Mouse (Mus musculus) CH12.LX (cell line): ENCODE measurements around the gene Ephb3. TPM values are rescaled to one million over a fixed set of nuclear protein-coding genes. Genes with fewer than 3 reads are reported as not detected.

ENCODE experiments used
- DNase-seq: peaks from one replicate; pipeline ENCODE4 v3.0.0-alpha.2; 2013; ENCODE audit errors: extremely low read depth
- H3K27ac ChIP-seq: 2 replicates; pipeline ENCODE4 v1.5.1; 2012; ENCODE audit warnings: low read depth, mild to moderate bottlenecking, control low read depth, moderate library complexity; ENCODE audit not compliant: insufficient read depth
- H3K27me3 ChIP-seq: replicated peaks from 2 replicates; pipeline ENCODE3; 2012; ENCODE audit warnings: inconsistent platforms
- H3K36me3 ChIP-seq, 2 experiments: replicated peaks in 1 of 2; 2 replicates each; pipeline versions ENCODE3 to v1.6.1; 2012; ENCODE audit warnings: inconsistent platforms in 1 of 2, low read length in 1 of 2, mild to moderate bottlenecking in 1 of 2, mixed read lengths in 1 of 2, moderate library complexity in 1 of 2; ENCODE audit not compliant: control insufficient read depth in 1 of 2, insufficient read depth in 1 of 2
- H3K4me1 ChIP-seq, 2 experiments: 2 replicates each; pipeline ENCODE4 v1.6.1; 2012; ENCODE audit warnings: inconsistent platforms in 1 of 2, moderate library complexity in 1 of 2; ENCODE audit not compliant: insufficient read depth in 2 of 2, control insufficient read depth in 1 of 2
- H3K4me2 ChIP-seq: 2 replicates; pipeline ENCODE4 v1.6.1; 2012; ENCODE audit warnings: low read depth, mild to moderate bottlenecking, control low read depth; ENCODE audit not compliant: poor library complexity, insufficient read depth, severe bottlenecking
- H3K4me3 ChIP-seq, 3 experiments: fragments of 150-350 bp in 1 of 3; sonication (generic) in 1 of 3; replicated peaks in 1 of 3; 2 replicates each; pipeline versions ENCODE3 to v1.5.1; 2011 to 2012; ENCODE audit warnings: low read depth in 2 of 3, low read length in 2 of 3, mild to moderate bottlenecking in 2 of 3, moderate library complexity in 2 of 3, control low read depth in 1 of 3, improper control_type of control experiment in 1 of 3, inconsistent platforms in 1 of 3, mixed read lengths in 1 of 3; ENCODE audit not compliant: poor library complexity in 1 of 3
- H3K79me2 ChIP-seq: replicated peaks from 2 replicates; pipeline ENCODE4 v1.6.1; 2012; ENCODE audit warnings: mild to moderate bottlenecking, moderate library complexity; ENCODE audit not compliant: control insufficient read depth, poor library complexity, insufficient read depth, severe bottlenecking; ENCODE audit errors: extremely low read depth
- H3K9ac ChIP-seq: 2 replicates; pipeline ENCODE4 v1.6.1; 2012; ENCODE audit warnings: low read depth, mild to moderate bottlenecking, control low read depth, moderate library complexity; ENCODE audit not compliant: insufficient read depth
- H3K9me3 ChIP-seq: replicated peaks from 2 replicates; pipeline ENCODE3; 2012; ENCODE audit warnings: low read length, inconsistent platforms, mixed read lengths
- BHLHE40 ChIP-seq: IDR thresholded peaks from 2 replicates; pipeline ENCODE4 v1.6.1; 2011; ENCODE audit warnings: mild to moderate bottlenecking, low read depth, low read length, improper control_type of control experiment
- CHD1 ChIP-seq: IDR thresholded peaks from 2 replicates; pipeline ENCODE4 v1.6.1; 2012; ENCODE audit warnings: low read depth, low read length, improper control_type of control experiment, inconsistent platforms
- CTCF ChIP-seq, 2 experiments: IDR thresholded peaks in 1 of 2; conservative IDR thresholded peaks in 1 of 2; 2 replicates each; pipeline ENCODE4 v1.5.1; 2011 to 2012; ENCODE audit warnings: low read depth in 2 of 2, low read length in 2 of 2, improper control_type of control experiment in 1 of 2, inconsistent platforms in 1 of 2, mild to moderate bottlenecking in 1 of 2, moderate library complexity in 1 of 2
- ELF1 ChIP-seq: IDR thresholded peaks from 2 replicates; pipeline ENCODE4 v1.6.1; 2014; ENCODE audit warnings: low read depth, mild to moderate bottlenecking, inconsistent platforms, low read length, improper control_type of control experiment
- EP300 ChIP-seq: IDR thresholded peaks from 2 replicates; pipeline ENCODE4 v1.6.1; 2011; ENCODE audit warnings: low read length, improper control_type of control experiment
- ETS1 ChIP-seq: conservative IDR thresholded peaks from 2 replicates; pipeline ENCODE4 v1.6.1; 2012; ENCODE audit warnings: low read depth, mild to moderate bottlenecking, inconsistent platforms, low read length, improper control_type of control experiment, moderate library complexity
- HCFC1 ChIP-seq: IDR thresholded peaks from 2 replicates; pipeline ENCODE4 v1.6.1; 2012; ENCODE audit warnings: low read depth, mild to moderate bottlenecking, inconsistent platforms, low read length, improper control_type of control experiment
- JUND ChIP-seq: conservative IDR thresholded peaks from 2 replicates; pipeline ENCODE4 v1.6.1; 2011; ENCODE audit warnings: low read depth, low read length, improper control_type of control experiment
- MAX ChIP-seq: IDR thresholded peaks from 2 replicates; pipeline ENCODE4 v1.6.1; 2011; ENCODE audit warnings: low read length, improper control_type of control experiment
- MAZ ChIP-seq: IDR thresholded peaks from 2 replicates; pipeline ENCODE4 v1.6.1; 2012; ENCODE audit warnings: low read depth, mild to moderate bottlenecking, inconsistent platforms, low read length, improper control_type of control experiment, moderate library complexity
- MEF2A ChIP-seq: IDR thresholded peaks from 2 replicates; pipeline ENCODE4 v1.6.1; 2014; ENCODE audit warnings: low read depth, mild to moderate bottlenecking, inconsistent platforms, low read length, improper control_type of control experiment, borderline replicate concordance
- MYC ChIP-seq: IDR thresholded peaks from 2 replicates; pipeline ENCODE4 v1.6.1; 2011; ENCODE audit warnings: low read depth, mild to moderate bottlenecking, improper control_type of control experiment, low read length
- NELFE ChIP-seq: IDR thresholded peaks from 2 replicates; pipeline ENCODE4 v1.6.1; 2011; ENCODE audit warnings: low read depth, low read length, improper control_type of control experiment
- NRF1 ChIP-seq: IDR thresholded peaks from 2 replicates; pipeline ENCODE4 v1.6.1; 2014; ENCODE audit warnings: low read depth, mild to moderate bottlenecking, inconsistent platforms, low read length, improper control_type of control experiment, moderate library complexity
- PAX5 ChIP-seq: IDR thresholded peaks from 2 replicates; pipeline ENCODE4 v1.6.1; 2012; ENCODE audit warnings: low read length, inconsistent platforms, mixed read lengths
- POLR2A ChIP-seq: IDR thresholded peaks from 2 replicates; pipeline ENCODE4 v1.6.1; 2011; ENCODE audit warnings: low read depth, mild to moderate bottlenecking, improper control_type of control experiment, low read length
- POLR2AphosphoS2 ChIP-seq: IDR thresholded peaks from 2 replicates; pipeline ENCODE4 v1.6.1; 2011; ENCODE audit warnings: low read depth, low read length, improper control_type of control experiment
- RAD21 ChIP-seq: IDR thresholded peaks from 2 replicates; pipeline ENCODE4 v1.6.1; 2011; ENCODE audit warnings: low read depth, mild to moderate bottlenecking, low read length, improper control_type of control experiment, moderate library complexity
- SIN3A ChIP-seq: IDR thresholded peaks from 2 replicates; pipeline ENCODE4 v1.6.1; 2012; ENCODE audit warnings: low read length, improper control_type of control experiment, inconsistent platforms
- SMC3 ChIP-seq: IDR thresholded peaks from 2 replicates; pipeline ENCODE4 v1.6.1; 2011; ENCODE audit warnings: low read depth, low read length, improper control_type of control experiment
- TBP ChIP-seq: conservative IDR thresholded peaks from 2 replicates; pipeline ENCODE4 v1.6.1; 2011; ENCODE audit warnings: low read depth, low read length, improper control_type of control experiment
- TCF12 ChIP-seq: IDR thresholded peaks from 2 replicates; pipeline ENCODE4 v1.6.1; 2014; ENCODE audit warnings: low read depth, mild to moderate bottlenecking, inconsistent platforms, low read length, improper control_type of control experiment
- USF1 ChIP-seq: IDR thresholded peaks from 2 replicates; pipeline ENCODE4 v1.6.1; 2014; ENCODE audit warnings: low read depth, mild to moderate bottlenecking, inconsistent platforms, low read length, improper control_type of control experiment
- ZC3H11A ChIP-seq: IDR thresholded peaks from 2 replicates; pipeline ENCODE4 v1.6.1; 2012; ENCODE audit warnings: low read depth, mild to moderate bottlenecking, inconsistent platforms, low read length, improper control_type of control experiment
- ZNF384 ChIP-seq: IDR thresholded peaks from 2 replicates; pipeline ENCODE4 v1.6.1; 2012; ENCODE audit warnings: low read depth, low read length, improper control_type of control experiment, inconsistent platforms
- dilution Hi-C: fragments of 300-500 bp; cut with MboI; formaldehyde crosslinking; loops from 2 replicates; pipeline ENCODE4 v1.14.3; 2020; ENCODE audit warnings: low sequenced_read_pairs; ENCODE audit not compliant: extremely low pct_unique_long_range_greater_than_20kb, extremely low pct_ligation_motif_present
- in situ Hi-C: fragments of 300-500 bp; cut with MboI; formaldehyde crosslinking; loops from 3 replicates; pipeline ENCODE4 v1.14.3; 2019; ENCODE audit warnings: low sequenced_read_pairs, low pct_ligation_motif_present, low pct_unique_long_range_greater_than_20kb, mixed read lengths
- polyA plus RNA-seq: library from polyadenylated mRNA; unstranded; fragments of >175 nt; gene quantifications from 2 replicates; pipeline ENCODE4 v1.2.1, GENCODE M21; 2012; ENCODE audit warnings: low read depth; ENCODE audit not compliant: insufficient read length
- total RNA-seq, 2 experiments: library from RNA; depleted of rRNA; stranded (reverse); fragments of 300-350 nt in 1 of 2; fragments of >200 nt in 1 of 2; gene quantifications; 2 replicates each; pipeline ENCODE4 v1.2.3; 2012 to 2014

The Ephb3 gene
- total and polyA plus RNA-seq, 3 experiments: not detected

DNA sequence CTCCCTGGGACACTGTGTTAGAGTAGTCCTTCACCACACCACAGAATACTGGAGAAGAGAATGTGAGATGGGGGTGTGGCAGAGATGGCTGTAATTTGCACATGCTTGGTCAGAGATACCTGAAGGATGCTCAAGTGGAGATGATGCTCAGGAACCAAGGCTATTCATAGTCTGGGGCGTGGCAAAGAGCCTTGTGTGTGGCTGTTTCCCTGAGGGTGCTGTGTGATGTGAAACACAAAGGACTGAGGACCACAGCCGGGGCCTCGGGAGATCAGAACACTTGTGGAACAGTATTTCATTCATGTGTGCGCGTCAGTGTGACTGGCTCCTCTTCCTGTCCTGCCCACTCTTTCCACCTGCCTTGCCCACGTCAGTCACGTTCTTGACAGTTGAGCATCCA, 6.5 kb upstream of the Ephb3 start:
- H3K4me1 ChIP-seq: peaks cover 0 to 26% of the 10 kb centered on the region in 2 experiments; a peak in 2 of 4 replicates
- no peak overlapping the region for H3K4me3 ChIP-seq
- no peak overlapping the region for H3K27ac ChIP-seq
- no peaks in the 10 kb centered on the region for H3K9me3 ChIP-seq
- no peaks in the 10 kb centered on the region for H3K36me3 ChIP-seq
- dilution Hi-C loops: no loop called here
- no peak overlapping the region for H3K9ac ChIP-seq
- no peak for DNase-seq
- H3K27me3 ChIP-seq: peaks cover 8% of the 10 kb centered on the region
- in situ Hi-C loops: loop anchor here (5.0 to 10.0 kb wide), 2 partner anchors 194 to 283 kb away; no protein-coding TSS in a partner anchor
- H3K4me2 ChIP-seq: no peak overlapping the region
- TF ChIP-seq MEF2A (no peak), TBP (no peak), HCFC1 (no peak), POLR2AphosphoS2 (no peak), MAZ (no peak), USF1 (no peak), PAX5 (no peak), EP300 (no peak), POLR2A (no peak), RAD21 (no peak), ZNF384 (no peak), MAX (no peak), NRF1 (no peak), SIN3A (no peak), CTCF (conservative IDR thresholded peaks at IDR 0.05 in 1 of 2, IDR thresholded peaks at IDR 0.05 in 1 of 2; ENCODE audit: low read depth in 2 of 2, low read length in 2 of 2) (no peak)
- H3K79me2 ChIP-seq: no peaks in the 10 kb centered on the region

DNA sequence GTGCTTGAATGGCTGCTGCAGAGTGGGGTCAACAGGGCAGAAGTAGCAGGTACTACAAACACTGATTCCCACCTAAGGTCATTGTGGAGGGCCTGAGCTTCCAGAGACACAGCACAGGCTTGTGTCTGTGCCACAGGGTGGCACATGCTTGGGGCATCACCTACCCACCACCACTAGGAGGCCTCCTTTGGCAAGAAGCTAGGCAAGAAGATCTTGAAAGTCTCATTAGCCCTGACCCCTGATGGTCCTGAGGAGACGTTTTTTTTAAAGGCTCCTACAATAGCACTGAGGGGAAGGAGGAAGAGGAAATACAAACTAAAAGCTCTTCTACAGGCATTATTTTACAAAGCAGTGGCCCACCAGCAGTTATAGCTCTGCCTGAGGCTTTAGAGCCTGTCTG, 6.0 kb upstream of the Ephb3 start:
- in situ Hi-C loops: loop anchor here (5.0 to 10.0 kb wide), 2 partner anchors 194 to 284 kb away; no protein-coding TSS in a partner anchor
- peak; percentile 85 for DNase-seq

More for the DNA sequence above, 6.0 kb upstream of the Ephb3 start:
- no peak overlapping the region for H3K27ac ChIP-seq
- H3K79me2 ChIP-seq: no peaks in the 10 kb centered on the region
- no peaks in the 10 kb centered on the region for H3K9me3 ChIP-seq
- no peak overlapping the region for H3K4me3 ChIP-seq
- H3K9ac ChIP-seq: no peak overlapping the region
- H3K36me3 ChIP-seq: no peaks in the 10 kb centered on the region
- H3K4me2 ChIP-seq: peak overlapping the region; percentile 24; the same call in 1 of the 2 replicates
- peaks cover 8% of the 10 kb centered on the region for H3K27me3 ChIP-seq
- TF ChIP-seq ELF1 (no peak), RAD21 (peak; percentile 97), CTCF (conservative IDR thresholded peaks at IDR 0.05 in 1 of 2, IDR thresholded peaks at IDR 0.05 in 1 of 2; ENCODE audit: low read depth in 2 of 2, low read length in 2 of 2) (peak; percentile 93 to 100), JUND (0 out of 2 replicates have a peak, but pooled peaks have one; percentile 26), CHD1 (no peak), TCF12 (0 out of 2 replicates have a peak, but pooled peaks have one; percentile 9), EP300 (no peak), ZNF384 (peak; percentile 91), POLR2A (no peak), ETS1 (no peak), TBP (no peak), MAX (0 out of 2 replicates have a peak, but pooled peaks have one; percentile 57), BHLHE40 (peak; percentile 22; the same call in 1 of the 2 replicates), ZC3H11A (peak; percentile 97), MYC (peak; percentile 85), NRF1 (peak; percentile 39; the same call in 1 of the 2 replicates), MAZ (0 out of 2 replicates have a peak, but pooled peaks have one; percentile 21), SMC3 (peak; percentile 99), NELFE (peak; percentile 72; the same call in 1 of the 2 replicates)
- TF ChIP-seq, all 38 proteins: peak for 13
- dilution Hi-C loops: no loop called here
- peaks cover 0 to 24% of the 10 kb centered on the region in 2 experiments; a peak in 2 of 4 replicates for H3K4me1 ChIP-seq
